Mouse (Mus musculus) heart, embryonic 15.5 days (tissue): ENCODE results near the gene Tnrc6b. TPM values are rescaled to one million over a fixed set of nuclear protein-coding genes. Genes with fewer than 3 reads are reported as not detected.

Experiments used
- ATAC-seq: fragments of 200-750 bp; cut with Nextera tagmentation; replicated peaks from 2 replicates; pipeline ENCODE4 v1.8.0; 2017; ENCODE audit warnings: low read depth, moderate TSS enrichment; ENCODE audit not compliant: insufficient number of reproducible peaks, insufficient read depth, low FRiP score
- H3K27ac ChIP-seq: fragments of 300-500 bp; sonication (generic); 2 replicates; pipeline ENCODE4 v1.5.1; 2015; ENCODE audit warnings: mild to moderate bottlenecking, inconsistent platforms
- H3K27me3 ChIP-seq: fragments of 300-500 bp; sonication (generic); 2 replicates; pipeline ENCODE4 v1.6.1; 2015; ENCODE audit warnings: inconsistent platforms
- H3K36me3 ChIP-seq: fragments of 300-500 bp; sonication (generic); 2 replicates; pipeline ENCODE4 v1.6.1; 2015; ENCODE audit warnings: mild to moderate bottlenecking, inconsistent platforms
- H3K4me1 ChIP-seq: fragments of 300-500 bp; sonication (generic); replicated peaks from 2 replicates; pipeline ENCODE4 v1.6.1; 2015; ENCODE audit warnings: inconsistent platforms
- H3K4me2 ChIP-seq: fragments of 300-500 bp; sonication (generic); 2 replicates; pipeline ENCODE4 v1.6.1; 2015; ENCODE audit warnings: inconsistent platforms, mild to moderate bottlenecking, moderate library complexity
- H3K4me3 ChIP-seq: fragments of 300-500 bp; sonication (generic); 2 replicates; pipeline ENCODE4 v1.5.1; 2015; ENCODE audit warnings: mild to moderate bottlenecking, inconsistent platforms
- H3K9ac ChIP-seq: fragments of 300-500 bp; sonication (generic); 2 replicates; pipeline ENCODE4 v1.6.1; 2015; ENCODE audit warnings: mild to moderate bottlenecking, inconsistent platforms
- H3K9me3 ChIP-seq: fragments of 300-500 bp; sonication (generic); replicated peaks from 2 replicates; pipeline ENCODE4 v1.6.1; 2016; ENCODE audit warnings: inconsistent platforms
- WGBS: fragments of 180-500 bp; shearing (Covaris S2); methylation state at CpG from one replicate; pipeline ENCODE4 v1.1.7; 2015; ENCODE audit warnings: mixed read lengths; 5-methylcytosine and 5-hydroxymethylcytosine counted together
- polyA plus RNA-seq: library from polyadenylated mRNA; unstranded; fragments of >200 nt; fragmentation: Nextera tagmentation; extraction: Ambion mirVana; gene quantifications from 2 replicates; pipeline ENCODE4 v1.2.1, GENCODE M21; 2015

Tnrc6b gene
- polyA plus RNA-seq, 1 experiment from 2014 or later: 22.7 TPM

DNA sequence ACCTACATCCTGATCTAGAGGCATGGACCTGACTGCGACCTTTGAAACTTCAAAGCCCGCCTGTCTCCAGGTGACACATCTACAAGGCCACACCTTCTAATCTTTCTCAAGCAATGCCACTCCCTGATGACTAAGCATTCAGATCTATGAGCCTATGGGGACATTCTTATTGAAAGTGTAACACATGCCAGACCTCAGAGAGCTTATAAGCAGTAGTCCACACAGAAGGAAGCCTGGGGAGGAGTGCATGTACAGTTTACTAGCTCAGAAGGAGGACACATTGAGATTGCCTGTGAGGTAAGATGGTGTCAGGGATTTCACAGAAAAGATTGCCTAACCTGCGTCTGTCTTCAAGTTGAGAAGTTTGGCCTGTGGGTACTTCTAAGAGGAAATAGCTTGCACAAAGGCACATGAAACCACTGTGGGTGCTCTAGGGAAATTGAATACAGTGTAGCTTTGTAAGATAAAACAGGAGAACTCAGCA is 31.9 kb downstream of the Tnrc6b start:
- H3K9me3 ChIP-seq: no peaks in the 10 kb centered on the region
- ATAC-seq: no peak

DNA sequence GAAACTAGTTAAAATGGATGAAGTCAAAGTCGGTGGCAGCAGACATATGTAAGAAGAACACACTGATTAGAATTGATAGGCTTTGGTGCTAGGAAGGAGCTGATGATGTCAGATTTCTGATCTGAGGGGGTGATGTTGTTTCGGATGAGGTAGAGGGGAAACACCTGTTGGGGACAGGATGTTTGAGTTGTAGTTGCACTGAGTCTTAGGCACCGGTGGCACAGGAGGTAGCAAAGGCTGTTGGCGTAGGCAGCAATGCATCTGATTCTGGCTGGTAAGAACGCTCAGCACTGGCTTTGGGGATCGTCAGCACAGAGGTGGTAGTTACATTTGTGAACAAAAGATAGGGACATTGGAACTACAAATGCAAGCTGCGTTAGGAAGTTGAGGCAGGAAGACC is 32.5 kb downstream of the Tnrc6b start:
- no peak overlapping the region for H3K4me3 ChIP-seq
- no peak overlapping the region for H3K4me2 ChIP-seq
- no peak overlapping the region for H3K9ac ChIP-seq
- no peaks in the 10 kb centered on the region for H3K9me3 ChIP-seq
- H3K27me3 ChIP-seq: no peaks in the 10 kb centered on the region
- no peaks in the 10 kb centered on the region for H3K4me1 ChIP-seq
- H3K36me3 ChIP-seq: no peaks in the 10 kb centered on the region
- 81% methylated on average over 7 of the region's 7 CpGs for WGBS
- ATAC-seq: no peak
- no peak overlapping the region for H3K27ac ChIP-seq

More for the DNA sequence above, 31.9 kb downstream of the Tnrc6b start:
- no peak overlapping the region for H3K27ac ChIP-seq
- H3K4me1 ChIP-seq: no peaks in the 10 kb centered on the region
- H3K36me3 ChIP-seq: no peaks in the 10 kb centered on the region
- no peak overlapping the region for H3K4me3 ChIP-seq
- no peaks in the 10 kb centered on the region for H3K27me3 ChIP-seq
- WGBS: 81% methylated on average over 3 of the region's 3 CpGs
- H3K9ac ChIP-seq: no peak overlapping the region
- no peak overlapping the region for H3K4me2 ChIP-seq

DNA sequence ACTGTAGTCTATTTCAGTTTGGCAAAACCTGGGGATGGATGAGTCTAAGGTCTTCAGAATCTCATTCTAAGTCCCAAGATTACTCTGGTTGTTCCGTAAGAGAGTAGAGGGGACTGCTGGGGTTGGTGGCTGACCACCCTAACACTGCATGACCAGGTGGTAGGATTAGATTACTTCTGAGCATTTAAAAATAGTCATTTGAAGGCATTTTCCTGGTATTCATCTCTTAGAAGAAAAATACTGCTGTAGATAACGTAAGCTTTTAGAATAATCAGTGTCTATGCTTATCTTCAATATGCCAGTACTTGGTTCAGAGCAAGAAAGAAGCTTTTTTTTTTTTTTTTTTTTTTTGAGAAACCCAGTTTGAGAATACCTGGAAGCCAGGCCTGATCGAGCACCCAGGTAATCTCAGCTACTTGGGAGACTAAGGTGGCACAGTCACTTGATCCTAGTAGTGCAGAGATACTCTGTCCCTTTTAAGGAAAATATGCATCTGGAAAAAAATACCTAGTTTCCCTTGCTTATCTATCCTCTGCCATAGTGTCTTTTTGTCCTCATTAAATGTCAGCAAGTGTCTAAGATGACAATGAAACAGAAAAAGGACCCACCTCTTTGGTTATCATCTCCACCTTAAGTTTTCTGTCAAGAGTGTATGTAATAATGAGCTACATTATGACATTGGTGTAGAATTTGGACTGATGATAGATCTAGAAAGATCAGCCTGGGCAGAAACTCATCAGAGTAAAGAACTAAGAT is 33.7 kb downstream of the Tnrc6b start:
- H3K27ac ChIP-seq: no peak overlapping the region
- ATAC-seq: no peak
- H3K4me2 ChIP-seq: no peak overlapping the region
- H3K9me3 ChIP-seq: no peaks in the 10 kb centered on the region
- no peaks in the 10 kb centered on the region for H3K27me3 ChIP-seq
- WGBS: 75% methylated on average over 3 of the region's 3 CpGs
- no peaks in the 10 kb centered on the region for H3K36me3 ChIP-seq
- no peaks in the 10 kb centered on the region for H3K4me1 ChIP-seq
- no peak overlapping the region for H3K4me3 ChIP-seq
- no peak overlapping the region for H3K9ac ChIP-seq

DNA sequence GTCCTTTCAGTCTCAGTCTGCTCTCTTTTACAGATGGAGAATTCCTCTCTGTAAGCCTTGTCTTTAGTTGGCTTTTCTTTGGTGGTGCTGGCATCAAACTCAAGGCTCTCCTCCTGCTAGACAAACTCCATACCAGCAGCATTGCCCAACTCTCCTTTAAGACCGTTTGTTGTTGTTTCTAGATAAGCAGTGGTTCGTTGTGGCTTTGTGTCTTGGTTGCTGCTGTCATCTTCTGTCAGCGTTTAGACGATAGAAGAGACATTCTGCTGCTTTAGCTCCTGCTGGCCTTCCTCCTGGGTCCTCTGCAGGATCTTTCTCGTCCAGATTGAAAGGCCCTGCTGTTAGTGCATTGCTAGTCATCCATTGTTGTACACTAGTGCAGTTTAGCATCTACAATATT is 37.9 kb downstream of the Tnrc6b start:
- Histone ChIP-seq H3K9me3 (no peaks in the 10 kb centered on the region), H3K4me1 (no peaks in the 10 kb centered on the region), H3K27me3 (no peaks in the 10 kb centered on the region), H3K27ac (no peak overlapping the region), H3K36me3 (no peaks in the 10 kb centered on the region), H3K4me2 (no peak overlapping the region), H3K9ac (no peak overlapping the region), H3K4me3 (no peak overlapping the region)
- WGBS: 23% methylated on average over 5 of the region's 5 CpGs
- no peak for ATAC-seq

DNA sequence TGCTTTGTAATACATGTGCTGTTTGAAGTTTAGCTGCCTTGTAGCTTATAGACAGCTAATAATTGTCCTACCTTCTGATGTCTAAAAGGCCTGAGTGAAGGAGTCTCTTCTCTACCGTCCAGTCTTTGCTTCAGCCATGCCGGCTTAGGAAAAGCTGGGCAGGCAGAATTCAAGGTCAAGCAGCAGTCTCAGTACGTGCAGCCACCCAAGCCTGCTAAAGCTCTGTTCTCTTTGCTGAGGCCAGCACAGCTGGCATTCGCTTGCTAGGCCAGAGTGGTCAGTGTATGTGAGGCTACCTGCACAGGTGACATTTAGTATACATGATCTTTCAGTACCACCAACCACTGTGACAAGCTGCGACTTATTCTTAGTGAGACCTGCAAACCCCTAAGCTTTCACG is 42.2 kb downstream of the Tnrc6b start:
- Histone ChIP-seq H3K27ac (no peak overlapping the region), H3K4me2 (no peak overlapping the region), H3K9ac (no peak overlapping the region), H3K9me3 (no peaks in the 10 kb centered on the region), H3K27me3 (no peaks in the 10 kb centered on the region), H3K4me3 (no peak overlapping the region), H3K4me1 (no peaks in the 10 kb centered on the region), H3K36me3 (no peaks in the 10 kb centered on the region)
- ATAC-seq: no peak
- WGBS: 63% methylated on average over 6 of the region's 6 CpGs

DNA sequence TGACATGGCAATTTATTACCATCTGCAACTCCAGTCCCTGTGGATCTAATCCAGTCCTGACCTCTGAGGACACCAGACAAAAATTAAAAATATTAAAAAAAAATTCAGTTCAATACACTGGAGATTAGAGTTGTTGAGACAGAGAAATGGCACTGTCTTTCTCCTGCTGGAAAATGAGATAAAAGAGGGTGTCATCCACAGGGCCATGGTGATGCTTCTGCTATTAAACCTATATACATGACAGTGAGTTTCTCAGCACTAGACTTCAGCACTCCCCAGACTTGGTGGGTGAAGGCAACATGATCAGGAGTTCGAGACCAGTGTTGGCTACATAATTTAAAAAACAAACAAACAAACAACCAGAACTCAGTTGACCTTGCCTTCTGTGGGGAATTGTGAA is 43.0 kb downstream of the Tnrc6b start:
- no peak overlapping the region for H3K4me3 ChIP-seq
- no peaks in the 10 kb centered on the region for H3K4me1 ChIP-seq
- no peak overlapping the region for H3K9ac ChIP-seq
- H3K27me3 ChIP-seq: no peaks in the 10 kb centered on the region
- H3K4me2 ChIP-seq: no peak overlapping the region
- H3K36me3 ChIP-seq: no peaks in the 10 kb centered on the region
- no peak overlapping the region for H3K27ac ChIP-seq
- no peaks in the 10 kb centered on the region for H3K9me3 ChIP-seq
- ATAC-seq: no peak
- WGBS: 88% methylated on average over 1 of the region's 1 CpGs

DNA sequence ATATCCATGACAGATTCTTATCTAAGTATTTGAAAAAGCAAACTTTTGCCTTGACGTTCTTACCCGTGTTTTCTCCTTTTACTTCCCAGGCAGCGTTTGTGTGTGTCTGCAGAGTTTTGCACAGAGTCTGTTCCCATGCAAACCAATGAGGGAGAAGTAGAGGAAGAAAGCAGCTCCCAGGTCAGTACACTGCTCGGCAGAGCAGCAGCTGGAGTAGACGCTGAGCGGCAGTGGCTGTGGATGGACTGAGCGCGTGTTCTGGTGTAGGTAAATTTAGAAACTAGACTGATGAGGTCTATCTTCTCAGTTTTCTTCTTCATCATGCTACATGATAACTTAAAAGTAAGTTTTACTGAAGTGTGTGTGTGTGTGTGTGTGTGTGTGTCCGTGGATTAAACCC is 48.3 kb downstream of the Tnrc6b start:
- 76% methylated on average over 9 of the region's 9 CpGs for WGBS
- Histone ChIP-seq H3K9me3 (no peaks in the 10 kb centered on the region), H3K27me3 (no peaks in the 10 kb centered on the region), H3K4me3 (no peak overlapping the region), H3K9ac (no peak overlapping the region), H3K36me3 (no peaks in the 10 kb centered on the region), H3K27ac (no peak overlapping the region), H3K4me1 (no peaks in the 10 kb centered on the region), H3K4me2 (no peak overlapping the region)
- ATAC-seq: no peak

DNA sequence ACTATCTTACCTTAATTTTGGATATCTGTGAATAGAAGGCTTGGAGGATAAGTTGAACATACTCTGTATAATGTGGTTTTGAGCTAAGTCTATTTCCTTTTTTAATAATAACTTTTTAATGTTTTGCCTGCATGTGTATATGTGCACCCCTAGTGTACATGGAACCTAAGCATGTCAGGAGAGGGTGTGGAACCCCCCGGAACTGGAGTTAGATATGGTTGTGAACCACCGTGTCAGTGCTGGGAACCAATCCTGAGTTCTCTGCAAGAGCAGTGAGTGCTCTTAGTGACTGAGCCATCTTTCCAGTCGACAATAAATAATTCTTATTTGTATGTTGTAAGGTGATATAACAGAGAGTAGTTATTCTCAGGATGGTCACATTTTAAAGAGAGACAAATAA is 49.4 kb downstream of the Tnrc6b start:
- no peak overlapping the region for H3K4me3 ChIP-seq
- H3K36me3 ChIP-seq: no peaks in the 10 kb centered on the region
- no peak overlapping the region for H3K4me2 ChIP-seq
- no peaks in the 10 kb centered on the region for H3K9me3 ChIP-seq
- no peak overlapping the region for H3K27ac ChIP-seq
- H3K9ac ChIP-seq: no peak overlapping the region
- no peak for ATAC-seq
- H3K4me1 ChIP-seq: no peaks in the 10 kb centered on the region
- no peaks in the 10 kb centered on the region for H3K27me3 ChIP-seq
- WGBS: 81% methylated on average over 3 of the region's 3 CpGs

DNA sequence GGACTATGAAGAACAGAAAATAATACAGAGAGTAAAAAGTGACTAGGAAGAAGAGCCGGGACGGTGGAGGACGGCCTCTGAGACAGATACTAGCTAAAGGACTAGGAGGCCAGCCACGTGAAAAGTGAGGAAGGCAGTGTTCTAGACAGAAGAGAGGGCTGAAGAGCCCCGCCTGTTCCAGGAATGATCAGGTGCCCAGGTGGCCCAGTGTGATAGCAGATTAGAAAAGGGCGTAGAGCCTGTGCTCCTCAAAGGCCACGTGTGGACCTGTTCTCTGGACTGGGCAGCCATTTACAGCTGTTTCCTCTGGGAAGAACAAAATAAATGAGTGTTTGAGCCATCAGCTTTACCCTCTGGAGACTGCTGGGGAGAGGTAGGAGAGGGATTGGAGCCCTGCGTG is 49.8 kb downstream of the Tnrc6b start:
- Histone ChIP-seq H3K27me3 (no peaks in the 10 kb centered on the region), H3K4me2 (no peak overlapping the region), H3K9me3 (no peaks in the 10 kb centered on the region), H3K4me1 (no peaks in the 10 kb centered on the region), H3K27ac (no peak overlapping the region), H3K9ac (no peak overlapping the region), H3K4me3 (no peak overlapping the region), H3K36me3 (no peaks in the 10 kb centered on the region)
- WGBS: 68% methylated on average over 8 of the region's 8 CpGs
- no peak for ATAC-seq

DNA sequence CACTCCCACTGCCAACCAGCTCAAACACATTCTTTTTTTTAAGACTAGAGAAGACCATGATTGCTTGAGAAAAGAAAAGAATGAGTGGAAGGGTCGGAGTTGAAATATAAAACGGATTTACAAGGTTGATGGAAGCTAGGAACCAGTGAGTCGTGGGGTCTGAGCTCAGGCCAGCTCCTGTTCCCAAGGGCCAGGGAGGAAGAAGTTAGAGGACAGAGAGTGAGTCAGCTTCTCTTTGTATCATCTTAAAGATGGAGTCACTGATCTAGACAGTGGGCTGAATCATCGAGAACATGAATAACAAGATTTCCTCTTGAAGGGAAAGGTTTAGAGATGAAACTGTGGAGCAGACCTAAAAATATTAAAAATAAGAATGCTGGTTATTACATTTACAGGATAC is 51.5 kb downstream of the Tnrc6b start:
- Histone ChIP-seq H3K36me3 (no peaks in the 10 kb centered on the region), H3K4me2 (no peak overlapping the region), H3K9me3 (no peaks in the 10 kb centered on the region), H3K4me3 (no peak overlapping the region), H3K27me3 (no peaks in the 10 kb centered on the region), H3K4me1 (no peaks in the 10 kb centered on the region), H3K27ac (no peak overlapping the region), H3K9ac (no peak overlapping the region)
- no peak for ATAC-seq
- 78% methylated on average over 4 of the region's 4 CpGs for WGBS

DNA sequence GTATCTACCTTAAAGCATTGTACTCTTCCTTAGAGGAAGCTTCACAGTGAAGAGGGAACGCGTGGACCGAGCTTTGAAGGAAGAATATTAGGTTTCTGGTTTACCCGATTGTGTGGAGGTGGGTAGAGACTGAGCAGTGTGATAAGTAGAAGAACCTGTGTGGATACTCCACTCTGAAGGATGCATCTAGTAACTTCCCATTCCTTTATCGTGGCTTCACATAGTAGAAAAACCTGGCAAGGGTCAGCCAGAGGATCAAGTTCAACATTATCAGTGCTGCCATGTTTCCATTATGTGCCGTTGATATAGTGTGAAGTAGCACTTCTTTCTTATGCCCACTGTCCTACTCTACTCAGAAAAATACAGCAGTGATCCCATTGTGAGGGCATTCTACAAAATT is 53.6 kb downstream of the Tnrc6b start:
- no peaks in the 10 kb centered on the region for H3K4me1 ChIP-seq
- WGBS: 85% methylated on average over 6 of the region's 6 CpGs
- H3K9ac ChIP-seq: no peak overlapping the region
- no peak overlapping the region for H3K27ac ChIP-seq
- no peaks in the 10 kb centered on the region for H3K9me3 ChIP-seq
- H3K4me2 ChIP-seq: no peak overlapping the region
- no peaks in the 10 kb centered on the region for H3K36me3 ChIP-seq
- no peak for ATAC-seq
- H3K27me3 ChIP-seq: no peaks in the 10 kb centered on the region
- H3K4me3 ChIP-seq: no peak overlapping the region

DNA sequence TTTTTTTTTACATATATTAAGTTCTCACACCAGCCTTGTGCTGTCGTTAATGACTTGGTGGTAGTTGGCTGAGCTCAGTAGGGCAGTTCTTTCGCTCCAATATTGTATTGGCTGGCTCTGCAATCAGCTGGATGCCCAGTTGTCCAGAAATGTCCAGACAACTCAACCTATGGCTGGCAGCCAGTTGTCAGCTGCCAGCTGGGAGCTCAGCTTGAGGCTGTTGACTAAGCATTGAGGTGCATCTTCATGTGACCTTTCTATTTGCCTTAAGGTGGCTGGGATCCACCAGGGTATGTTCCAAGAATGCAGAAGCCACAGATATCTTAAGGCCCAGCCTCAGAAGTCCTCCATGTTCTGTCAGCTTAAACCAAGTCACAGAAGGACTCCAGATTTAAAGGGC is 54.3 kb downstream of the Tnrc6b start:
- Histone ChIP-seq H3K4me2 (no peak overlapping the region), H3K9ac (no peak overlapping the region), H3K27me3 (no peaks in the 10 kb centered on the region), H3K27ac (no peak overlapping the region), H3K36me3 (no peaks in the 10 kb centered on the region), H3K4me1 (no peaks in the 10 kb centered on the region), H3K9me3 (no peaks in the 10 kb centered on the region), H3K4me3 (no peak overlapping the region)
- ATAC-seq: no peak
- 85% methylated on average over 2 of the region's 2 CpGs for WGBS
